Mouse (Mus musculus) thymus, postnatal 0 days (tissue): ENCODE results near the gene Gm16451. TPM values are rescaled to one million over a fixed set of nuclear protein-coding genes. Genes with fewer than 3 reads are reported as not detected.
"Not testable (repeated sequence)": the region's sequence is repeated elsewhere in the genome, so short reads cannot be mapped to it uniquely, and the experiment has no call there.

Source experiments
- DNase-seq: peaks from one replicate; pipeline ENCODE4 v3.0.0-alpha.2; 2015; ENCODE audit warnings: low spot score
- polyA plus RNA-seq: library from polyadenylated mRNA; unstranded; fragments of >200 nt; fragmentation: Nextera tagmentation; extraction: Ambion mirVana; gene quantifications from 2 replicates; pipeline ENCODE4 v1.2.1, GENCODE M21; 2015

Gene Gm16451
- not detected in 2 replicates for polyA plus RNA-seq

- DNase-seq, result not testable (repeated sequence)
These were observed at the start of gene Gm16451 for GRCm38 (mm10) chr7:22118145-22118544. TSS of gene Gm16451 (minus strand) at chr7:22118245.

GRCm38 (mm10) chr7:22163935-22164334, 45.9 kb upstream of the Gm16451 start, which contains the start of gene Vmn1r142:
TSS of gene Vmn1r142 (minus strand) at chr7:22164035.
- not testable (repeated sequence) for DNase-seq

DNA sequence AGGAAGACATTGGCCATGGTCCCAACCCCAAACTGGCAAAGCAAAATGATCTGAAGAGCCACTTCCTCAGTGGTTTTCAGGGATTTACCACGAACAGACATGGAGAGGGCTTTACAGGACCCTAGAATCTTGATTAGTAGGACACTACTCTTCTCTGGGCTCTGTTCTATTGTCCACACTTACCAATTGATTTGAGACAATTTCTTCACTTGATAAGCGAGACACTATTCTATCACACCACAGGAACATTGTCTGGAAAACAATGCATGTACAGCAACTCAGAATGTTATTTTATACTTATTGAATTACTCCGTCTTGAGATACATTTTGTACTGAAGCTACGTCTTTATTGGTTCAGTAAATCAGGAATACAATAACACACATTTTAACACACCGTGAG, 16.6 kb upstream of the Gm16451 start, which contains the start of gene Gm10666:
Gm10666 (minus strand) TSS at position 101 of the 400 bp plus-strand sequence.
- DNase-seq, result not testable (repeated sequence)

DNA sequence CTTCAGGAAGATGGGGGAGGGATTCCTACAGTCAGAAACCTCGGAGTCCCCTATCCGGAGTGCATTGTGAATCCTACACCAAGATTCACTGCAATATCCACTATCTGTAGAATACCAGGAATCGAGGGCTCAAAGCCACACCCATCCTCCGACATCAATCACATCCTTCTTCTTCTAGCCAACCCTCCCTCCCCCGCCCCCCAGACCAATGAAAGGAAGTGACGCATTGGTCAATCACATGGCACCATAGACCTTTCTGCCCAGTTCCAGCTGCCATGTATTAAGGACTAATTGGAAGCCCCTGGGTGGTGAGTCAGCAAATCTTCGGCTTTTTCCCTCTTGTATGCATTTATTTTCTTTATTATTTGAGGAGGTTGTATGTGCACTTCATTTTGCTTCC, 49.3 kb downstream of the Gm16451 start, which contains the start of gene Vmn1r139:
Vmn1r139 (plus strand) TSS at position 301 of the 400 bp plus-strand sequence.
- DNase-seq, result not testable (repeated sequence)

Other genes starting within 250 kb of the Gm16451 start
- gene Gm5891, start 197.0 kb downstream of the Gm16451 start, polyA plus RNA-seq, result not detected in 2 replicates
- not detected in 2 replicates for gene Vmn1r137, start 123.7 kb downstream of the Gm16451 start, polyA plus RNA-seq
- not detected in 2 replicates for gene Vmn1r138, start 89.3 kb downstream of the Gm16451 start, polyA plus RNA-seq
- not detected in 2 replicates for gene Gm6176, start 61.9 kb downstream of the Gm16451 start, polyA plus RNA-seq
- gene Vmn1r139, start 49.2 kb downstream of the Gm16451 start, polyA plus RNA-seq, result not detected in 2 replicates
- gene Gm10666, start 16.5 kb upstream of the Gm16451 start, polyA plus RNA-seq, result not detected in 2 replicates
- gene Vmn1r142, start 45.8 kb upstream of the Gm16451 start, polyA plus RNA-seq, result not detected in 2 replicates
- not detected in 2 replicates for gene Vmn1r143, start 71.1 kb upstream of the Gm16451 start, polyA plus RNA-seq
- gene Gm8653, start 83.0 kb upstream of the Gm16451 start, polyA plus RNA-seq, result not detected in 2 replicates
- gene Gm8453, start 111.2 kb upstream of the Gm16451 start, polyA plus RNA-seq, result not detected in 2 replicates
- gene Gm4187, start 211.5 kb upstream of the Gm16451 start, polyA plus RNA-seq, result not detected in 2 replicates